Mouse (Mus musculus) spleen, adult 2 months (tissue): ENCODE data around the gene Cyba. TPM values are rescaled to one million over a fixed set of nuclear protein-coding genes. Genes with fewer than 3 reads are reported as not detected.

Experiments used
- DNase-seq, 2 experiments: peaks; one replicate each; pipeline versions ENCODE4 v3.0.0 to v3.0.0-alpha.2; 2012 to 2021; ENCODE audit warnings: low spot score in 2 of 2, low read depth in 1 of 2
- H3K27ac ChIP-seq: fragments of 200-500 bp; 2 replicates; pipeline ENCODE4 v1.5.1; 2012; ENCODE audit warnings: low read length, inconsistent platforms; ENCODE audit not compliant: insufficient read depth
- H3K27me3 ChIP-seq: fragments of 200-500 bp; 2 replicates; pipeline ENCODE4 v1.6.1; 2012; ENCODE audit warnings: mild to moderate bottlenecking, moderate library complexity, low read length, inconsistent platforms; ENCODE audit not compliant: control insufficient read depth, insufficient read depth
- H3K36me3 ChIP-seq: fragments of 200-500 bp; 2 replicates; pipeline ENCODE4 v1.6.1; 2012; ENCODE audit warnings: mild to moderate bottlenecking, low read length, inconsistent platforms; ENCODE audit not compliant: control insufficient read depth, insufficient read depth
- H3K4me1 ChIP-seq: fragments of 200-500 bp; 2 replicates; pipeline ENCODE4 v1.6.1; 2011; ENCODE audit warnings: inconsistent platforms; ENCODE audit not compliant: control insufficient read depth, insufficient read depth, insufficient read length
- H3K4me3 ChIP-seq: fragments of 200-500 bp; 2 replicates; pipeline ENCODE4 v1.5.1; 2011; ENCODE audit warnings: mild to moderate bottlenecking, inconsistent platforms; ENCODE audit not compliant: insufficient read depth, insufficient read length; ENCODE audit errors: extremely low read depth
- CTCF ChIP-seq: fragments of 200-500 bp; IDR thresholded peaks from 2 replicates; pipeline ENCODE4 v1.5.1; 2011; ENCODE audit warnings: mild to moderate bottlenecking, inconsistent platforms; ENCODE audit not compliant: insufficient read depth, insufficient read length, insufficient replicate concordance; ENCODE audit errors: extremely low read depth
- POLR2A ChIP-seq: fragments of 200-500 bp; IDR thresholded peaks from 2 replicates; pipeline ENCODE4 v1.6.1; 2011; ENCODE audit warnings: low read depth, low read length, inconsistent platforms
- WGBS: fragments of 180-500 bp; shearing (Covaris S2); methylation state at CpG from one replicate; pipeline ENCODE4 v1.1.7; 2018; 5-methylcytosine and 5-hydroxymethylcytosine counted together
- polyA plus RNA-seq: library from polyadenylated mRNA; depleted of rRNA; stranded (reverse); fragments of >200 nt; gene quantifications from 2 replicates; pipeline ENCODE4 v1.2.3, GENCODE M21; 2012

Gene Cyba
- polyA plus RNA-seq, 1 experiment: 823 TPM

- TF ChIP-seq CTCF: peak; percentile 31; the same call in 1 of the 2 replicates
- no peak; the same call in 1 of the 2 replicates for TF ChIP-seq POLR2A
- peak overlapping the region; percentile 88; the same call in 1 of the 2 replicates for H3K4me3 ChIP-seq
- WGBS: 42% methylated on average over 11 of the region's 11 CpGs
- H3K4me1 ChIP-seq: peaks cover 36% of the 10 kb centered on the region
- H3K27ac ChIP-seq: peak overlapping the region; percentile 99
- no peaks in the 10 kb centered on the region for H3K27me3 ChIP-seq
- DNase-seq: no peak
- peaks cover 3% of the 10 kb centered on the region; the same call in 1 of the 2 replicates for H3K36me3 ChIP-seq
These were observed 657 bp upstream of the Cyba start for GRCm38 (mm10) chr8:122433269-122433905.

- Histone ChIP-seq H3K4me1 (peaks cover 32% of the 10 kb centered on the region; the same call in 1 of the 2 replicates), H3K4me3 (peak overlapping the region; percentile 88), H3K27me3 (no peaks in the 10 kb centered on the region), H3K27ac (peak overlapping the region; percentile 99), H3K36me3 (peaks cover 8% of the 10 kb centered on the region)
- DNase-seq: peak in 1 of 2 experiments; percentile 33
- 10% methylated on average over 17 of the region's 18 CpGs for WGBS
- no peak for TF ChIP-seq CTCF
- TF ChIP-seq POLR2A: no peak
These were observed 862 bp downstream of the Cyba start for GRCm38 (mm10) chr8:122431694-122432442.

- Histone ChIP-seq H3K4me1 (peaks cover 29% of the 10 kb centered on the region; the same call in 1 of the 2 replicates), H3K27me3 (no peaks in the 10 kb centered on the region), H3K36me3 (peaks cover 18% of the 10 kb centered on the region), H3K27ac (peak overlapping the region; percentile 93), H3K4me3 (peak overlapping the region; percentile 26; the same call in 1 of the 2 replicates)
- TF ChIP-seq CTCF (no peak), POLR2A (no peak)
- DNase-seq: no peak
- WGBS: 53% methylated on average over 3 of the region's 3 CpGs
These were observed 2.1 kb downstream of the Cyba start for GRCm38 (mm10) chr8:122430646-122431045.

GRCm38 (mm10) chr8:122430058-122430636, 2.6 kb downstream of the Cyba start:
- Histone ChIP-seq H3K4me3 (peak overlapping the region; percentile 40; the same call in 1 of the 2 replicates), H3K27ac (peak overlapping the region; percentile 93), H3K4me1 (peaks cover 29% of the 10 kb centered on the region; the same call in 1 of the 2 replicates), H3K27me3 (no peaks in the 10 kb centered on the region), H3K36me3 (peaks cover 21% of the 10 kb centered on the region)
- 20% methylated on average over 10 of the region's 10 CpGs for WGBS
- DNase-seq: peak; percentile 71 to 77
- TF ChIP-seq POLR2A (peak; percentile 21), CTCF (peak; percentile 26; the same call in 1 of the 2 replicates)

- Histone ChIP-seq H3K4me1 (peaks cover 25% of the 10 kb centered on the region; the same call in 1 of the 2 replicates), H3K4me3 (peak overlapping the region; percentile 10; the same call in 1 of the 2 replicates), H3K27ac (peak overlapping the region; percentile 80), H3K27me3 (no peaks in the 10 kb centered on the region), H3K36me3 (peaks cover 33% of the 10 kb centered on the region)
- peak in 1 of 2 experiments; percentile 58 for DNase-seq
- no peak for TF ChIP-seq POLR2A
- no peak for TF ChIP-seq CTCF
- 45% methylated on average over 9 of the region's 9 CpGs for WGBS
These were observed 4.6 kb downstream of the Cyba start for GRCm38 (mm10) chr8:122428163-122428562.

- Histone ChIP-seq H3K27me3 (no peaks in the 10 kb centered on the region), H3K36me3 (peaks cover 37% of the 10 kb centered on the region), H3K4me3 (no peak overlapping the region), H3K4me1 (peaks cover 25% of the 10 kb centered on the region; the same call in 1 of the 2 replicates), H3K27ac (peak overlapping the region; percentile 42)
- 90% methylated on average over 7 of the region's 7 CpGs for WGBS
- DNase-seq: no peak
- TF ChIP-seq CTCF (no peak), POLR2A (no peak)
These were observed 5.1 kb downstream of the Cyba start for GRCm38 (mm10) chr8:122427607-122428006.
